Mouse (Mus musculus): ENCODE data around the gene Pcsk5. TPM values are rescaled to one million over a fixed set of nuclear protein-coding genes. Genes with fewer than 3 reads are reported as not detected.

Pcsk5 gene
- total and polyA plus RNA-seq, 2 experiments: 4.2 to 9.9 TPM

- Histone ChIP-seq H3K4me3 (ENCODE audit: insufficient read depth, low read depth, low read length) (no peak overlapping the region), H3K79me2 (ENCODE audit: control insufficient read depth, insufficient read depth, low read length) (no peaks in the 10 kb centered on the region; the same call in 1 of the 2 replicates), H3K9ac (ENCODE audit: low read depth, low read length) (no peak overlapping the region), H3K4me1 (ENCODE audit: control insufficient read depth, insufficient read depth, low read length) (peaks cover 14% of the 10 kb centered on the region), H3K27ac (replicated peaks; ENCODE audit: insufficient read depth, low read depth, low read length) (no peak overlapping the region), H3K36me3 (ENCODE audit: control insufficient read depth, insufficient read depth, low read length) (no peaks in the 10 kb centered on the region), H3K27me3 (ENCODE audit: control insufficient read depth, insufficient read depth, low read length) (no peaks in the 10 kb centered on the region)
- TF ChIP-seq POLR2A (IDR thresholded peaks at IDR 0.05; ENCODE audit: extremely low read depth, insufficient read depth, low read length) (no peak), CTCF (IDR thresholded peaks at IDR 0.05; ENCODE audit: low read depth, low read length) (no peak)
- WGBS: 91% methylated on average over 2 of the region's 2 CpGs
- DNase-seq (ENCODE audit: extremely low read depth, low read depth, low spot score): no peak
These were observed 92.1 kb downstream of the Pcsk5 start for GRCm38 (mm10) chr19:17745380-17745779.

GRCm38 (mm10) chr19:17744474-17745069, 92.9 kb downstream of the Pcsk5 start:
- Histone ChIP-seq H3K79me2 (ENCODE audit: control insufficient read depth, insufficient read depth, low read length) (no peaks in the 10 kb centered on the region; the same call in 1 of the 2 replicates), H3K27ac (replicated peaks; ENCODE audit: insufficient read depth, low read depth, low read length) (no peak overlapping the region), H3K27me3 (ENCODE audit: control insufficient read depth, insufficient read depth, low read length) (no peaks in the 10 kb centered on the region), H3K36me3 (ENCODE audit: control insufficient read depth, insufficient read depth, low read length) (no peaks in the 10 kb centered on the region), H3K4me1 (ENCODE audit: control insufficient read depth, insufficient read depth, low read length) (peaks cover 14% of the 10 kb centered on the region), H3K4me3 (ENCODE audit: insufficient read depth, low read depth, low read length) (no peak overlapping the region), H3K9ac (ENCODE audit: low read depth, low read length) (no peak overlapping the region)
- WGBS: 52% methylated on average over 8 of the region's 8 CpGs
- TF ChIP-seq CTCF (IDR thresholded peaks at IDR 0.05; ENCODE audit: low read depth, low read length): no peak
- no peak for TF ChIP-seq POLR2A (IDR thresholded peaks at IDR 0.05; ENCODE audit: extremely low read depth, insufficient read depth, low read length)
- DNase-seq (ENCODE audit: extremely low read depth, low read depth, low spot score): peak; percentile 83

- H3K4me3 ChIP-seq (ENCODE audit: insufficient read depth, low read depth, low read length): no peak overlapping the region
- no peaks in the 10 kb centered on the region; the same call in 1 of the 2 replicates for H3K79me2 ChIP-seq (ENCODE audit: control insufficient read depth, insufficient read depth, low read length)
- no peaks in the 10 kb centered on the region for H3K27me3 ChIP-seq (ENCODE audit: control insufficient read depth, insufficient read depth, low read length)
- TF ChIP-seq POLR2A (IDR thresholded peaks at IDR 0.05; ENCODE audit: extremely low read depth, insufficient read depth, low read length): no peak
- no peak for TF ChIP-seq CTCF (IDR thresholded peaks at IDR 0.05; ENCODE audit: low read depth, low read length)
- H3K36me3 ChIP-seq (ENCODE audit: control insufficient read depth, insufficient read depth, low read length): no peaks in the 10 kb centered on the region
- 5% methylated on average over 1 of the region's 1 CpGs for WGBS
- peak; percentile 75 for DNase-seq (ENCODE audit: extremely low read depth, low read depth, low spot score)
- no peak overlapping the region for H3K9ac ChIP-seq (ENCODE audit: low read depth, low read length)
- H3K4me1 ChIP-seq (ENCODE audit: control insufficient read depth, insufficient read depth, low read length): peaks cover 13% of the 10 kb centered on the region
- H3K27ac ChIP-seq (replicated peaks; ENCODE audit: insufficient read depth, low read depth, low read length): no peak overlapping the region
These were observed 96.0 kb downstream of the Pcsk5 start for GRCm38 (mm10) chr19:17741465-17741864.

GRCm38 (mm10) chr19:17732676-17733277, 104.7 kb downstream of the Pcsk5 start:
- Histone ChIP-seq H3K36me3 (ENCODE audit: control insufficient read depth, insufficient read depth, low read length) (peaks cover 1% of the 10 kb centered on the region; the same call in 1 of the 2 replicates), H3K4me3 (ENCODE audit: insufficient read depth, low read depth, low read length) (no peak overlapping the region), H3K27ac (replicated peaks; ENCODE audit: insufficient read depth, low read depth, low read length) (no peak overlapping the region), H3K9ac (ENCODE audit: low read depth, low read length) (no peak overlapping the region), H3K27me3 (ENCODE audit: control insufficient read depth, insufficient read depth, low read length) (no peaks in the 10 kb centered on the region), H3K4me1 (ENCODE audit: control insufficient read depth, insufficient read depth, low read length) (no peaks in the 10 kb centered on the region), H3K79me2 (ENCODE audit: control insufficient read depth, insufficient read depth, low read length) (no peaks in the 10 kb centered on the region)
- no peak for DNase-seq (ENCODE audit: extremely low read depth, low read depth, low spot score)
- TF ChIP-seq POLR2A (IDR thresholded peaks at IDR 0.05; ENCODE audit: extremely low read depth, insufficient read depth, low read length) (no peak), CTCF (IDR thresholded peaks at IDR 0.05; ENCODE audit: low read depth, low read length) (no peak)

- no peak overlapping the region for H3K9ac ChIP-seq (ENCODE audit: low read depth, low read length)
- H3K27me3 ChIP-seq (ENCODE audit: control insufficient read depth, insufficient read depth, low read length): no peaks in the 10 kb centered on the region
- no peaks in the 10 kb centered on the region for H3K79me2 ChIP-seq (ENCODE audit: control insufficient read depth, insufficient read depth, low read length)
- H3K4me1 ChIP-seq (ENCODE audit: control insufficient read depth, insufficient read depth, low read length): no peaks in the 10 kb centered on the region
- 89% methylated on average over 10 of the region's 10 CpGs for WGBS
- no peak for DNase-seq (ENCODE audit: extremely low read depth, low read depth, low spot score)
- TF ChIP-seq CTCF (IDR thresholded peaks at IDR 0.05; ENCODE audit: low read depth, low read length) (no peak), POLR2A (IDR thresholded peaks at IDR 0.05; ENCODE audit: extremely low read depth, insufficient read depth, low read length) (no peak)
- H3K36me3 ChIP-seq (ENCODE audit: control insufficient read depth, insufficient read depth, low read length): peaks cover 4% of the 10 kb centered on the region; the same call in 1 of the 2 replicates
- H3K4me3 ChIP-seq (ENCODE audit: insufficient read depth, low read depth, low read length): no peak overlapping the region
- H3K27ac ChIP-seq (replicated peaks; ENCODE audit: insufficient read depth, low read depth, low read length): no peak overlapping the region
These were observed 120.4 kb downstream of the Pcsk5 start for GRCm38 (mm10) chr19:17717066-17717465.
